Mouse (Mus musculus): ENCODE results near the gene Spata2l. TPM values are rescaled to one million over a fixed set of nuclear protein-coding genes. Genes with fewer than 3 reads are reported as not detected.
A peak's percentile ranks its signal among the peaks of the same experiment; 100 is the strongest.
"Not testable (repeated sequence)": the region's sequence is repeated elsewhere in the genome, so short reads cannot be mapped to it uniquely, and the experiment has no call there.

Gene Spata2l
- 1.5 and 3.9 TPM in 2 replicates for total RNA-seq (2014; fragmentation: Nextera tagmentation)
- total RNA-seq (2017), result 1.0 and 4.3 TPM in 2 replicates

- ATAC-seq (replicated peaks; ENCODE audit: poor library complexity, severe bottlenecking), result peak; percentile 94
These were observed at the start of gene Spata2l for GRCm38 (mm10) chr8:123235520-123236497. TSS of gene Spata2l (minus strand) at chr8:123236233.

DNA sequence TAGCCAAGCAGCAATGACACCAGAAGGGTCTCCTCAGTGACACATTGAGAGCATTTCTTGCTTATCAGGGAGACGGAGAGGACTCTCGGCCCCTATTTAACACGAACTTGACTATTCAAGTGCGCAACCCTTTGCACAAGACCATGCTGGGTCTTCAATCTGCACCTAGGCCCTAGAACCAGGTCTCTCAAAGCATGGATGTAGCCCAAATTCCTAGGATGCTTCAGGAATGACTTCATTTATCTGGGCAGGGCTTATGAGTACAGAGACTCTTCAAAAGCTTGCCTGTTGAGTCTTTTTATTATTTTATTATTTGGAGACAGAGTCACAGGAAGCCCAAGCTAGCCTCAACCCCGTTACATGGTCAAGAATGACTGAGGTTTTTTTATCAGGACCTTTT, 48.5 kb upstream of the Spata2l start:
- ATAC-seq (replicated peaks; ENCODE audit: poor library complexity, severe bottlenecking), result no peak

- no peak for ATAC-seq (replicated peaks; ENCODE audit: poor library complexity, severe bottlenecking)
These were observed 48.0 kb upstream of the Spata2l start for GRCm38 (mm10) chr8:123283991-123284390.

- ATAC-seq (replicated peaks; ENCODE audit: poor library complexity, severe bottlenecking), result not testable (repeated sequence)
These were observed 47.0 kb upstream of the Spata2l start for GRCm38 (mm10) chr8:123282994-123283393.

GRCm38 (mm10) chr8:123280302-123281094, 44.5 kb upstream of the Spata2l start:
- peak; percentile 89 for ATAC-seq (replicated peaks; ENCODE audit: poor library complexity, severe bottlenecking)

- peak; percentile 63 for ATAC-seq (replicated peaks; ENCODE audit: poor library complexity, severe bottlenecking)
These were observed 43.8 kb upstream of the Spata2l start for GRCm38 (mm10) chr8:123279828-123280227.

GRCm38 (mm10) chr8:123278445-123278844, 42.4 kb upstream of the Spata2l start:
- ATAC-seq (replicated peaks; ENCODE audit: poor library complexity, severe bottlenecking), result no peak

DNA sequence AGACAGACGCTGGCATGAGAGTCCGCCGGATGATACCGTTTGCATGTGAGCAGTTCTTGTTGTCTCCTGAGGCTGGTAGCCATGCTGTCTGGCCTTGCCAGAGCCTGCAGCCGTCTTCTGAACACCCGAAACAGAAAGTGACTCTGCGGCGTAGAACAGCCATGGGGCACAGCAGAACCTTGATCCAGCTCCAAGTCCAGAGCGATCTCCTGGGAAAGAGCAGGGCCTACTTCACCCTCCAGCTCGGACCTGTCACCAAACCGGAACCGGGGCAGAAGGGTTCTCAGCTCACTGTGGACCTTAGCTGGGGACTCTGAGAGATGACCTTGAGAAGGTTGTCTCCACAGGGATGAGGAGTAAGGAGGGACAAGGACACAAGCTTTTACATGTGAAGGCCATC, 39.1 kb upstream of the Spata2l start:
- no peak for ATAC-seq (replicated peaks; ENCODE audit: poor library complexity, severe bottlenecking)

- no peak for ATAC-seq (replicated peaks; ENCODE audit: poor library complexity, severe bottlenecking)
These were observed 38.4 kb upstream of the Spata2l start for GRCm38 (mm10) chr8:123274447-123274846.

DNA sequence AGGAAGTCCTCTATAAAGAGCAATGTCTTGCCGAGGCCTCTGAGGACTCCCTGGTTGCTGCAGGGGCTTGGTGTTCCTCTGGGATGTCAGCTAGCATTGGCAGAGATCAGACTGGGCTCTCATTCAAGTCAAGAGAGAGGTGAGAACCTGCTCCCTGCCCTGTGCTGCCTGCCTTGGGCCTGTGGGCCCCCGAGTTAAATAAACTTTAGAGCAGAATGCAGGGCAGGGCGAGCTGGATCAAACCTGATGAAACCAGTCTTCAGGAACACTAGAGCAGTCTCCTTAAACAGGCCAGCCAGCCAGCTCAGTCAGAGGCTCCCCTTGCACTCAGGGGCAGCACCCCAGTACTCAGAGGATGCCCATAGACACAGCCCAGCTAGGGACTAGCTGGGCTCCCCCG, 35.9 kb upstream of the Spata2l start:
- ATAC-seq (replicated peaks; ENCODE audit: poor library complexity, severe bottlenecking), result no peak

DNA sequence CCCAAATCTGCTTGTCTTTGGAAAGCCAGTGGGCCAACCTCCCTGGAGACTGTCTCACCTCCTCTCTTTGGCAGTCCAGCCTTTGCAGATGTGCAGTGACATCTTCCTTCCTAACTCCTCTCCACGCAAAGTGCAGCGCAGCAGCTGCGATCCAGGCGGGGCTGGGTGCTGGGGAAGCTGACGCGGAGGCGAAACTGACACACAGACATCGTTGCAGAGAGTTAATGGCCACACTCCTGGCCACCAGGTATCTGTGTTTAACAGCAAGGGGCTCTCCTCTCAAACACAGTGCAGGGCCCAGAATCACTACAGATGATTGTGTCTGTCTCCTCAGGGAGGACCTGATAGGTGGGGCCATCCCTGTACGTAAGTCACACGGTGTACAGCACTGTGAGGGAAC, 35.1 kb upstream of the Spata2l start:
- ATAC-seq (replicated peaks; ENCODE audit: poor library complexity, severe bottlenecking), result no peak

GRCm38 (mm10) chr8:123267926-123268656, 32.1 kb upstream of the Spata2l start:
- no peak for ATAC-seq (replicated peaks; ENCODE audit: poor library complexity, severe bottlenecking)

GRCm38 (mm10) chr8:123257593-123257992, 21.6 kb upstream of the Spata2l start:
- ATAC-seq (replicated peaks; ENCODE audit: poor library complexity, severe bottlenecking), result not testable (repeated sequence)

DNA sequence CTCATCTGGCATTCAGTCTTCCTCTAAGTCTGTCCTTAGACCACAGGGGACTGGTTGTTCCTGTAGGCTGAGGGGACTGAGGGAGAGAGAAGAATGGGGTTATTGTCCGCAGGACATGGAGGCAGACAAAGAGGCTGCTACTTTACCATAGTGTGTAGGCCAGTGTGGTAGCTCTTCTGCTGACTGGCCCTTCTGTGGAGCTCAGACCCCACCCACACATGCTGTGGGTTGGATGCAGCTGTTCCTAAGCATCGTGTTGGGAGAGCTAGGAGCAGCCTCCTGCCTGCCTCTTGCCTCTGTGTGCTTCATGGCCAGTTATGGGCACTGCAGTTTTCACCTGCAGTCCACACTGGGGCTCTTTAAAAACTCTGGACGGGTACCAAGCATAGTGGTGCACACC, 21.1 kb upstream of the Spata2l start:
- ATAC-seq (replicated peaks; ENCODE audit: poor library complexity, severe bottlenecking), result no peak

DNA sequence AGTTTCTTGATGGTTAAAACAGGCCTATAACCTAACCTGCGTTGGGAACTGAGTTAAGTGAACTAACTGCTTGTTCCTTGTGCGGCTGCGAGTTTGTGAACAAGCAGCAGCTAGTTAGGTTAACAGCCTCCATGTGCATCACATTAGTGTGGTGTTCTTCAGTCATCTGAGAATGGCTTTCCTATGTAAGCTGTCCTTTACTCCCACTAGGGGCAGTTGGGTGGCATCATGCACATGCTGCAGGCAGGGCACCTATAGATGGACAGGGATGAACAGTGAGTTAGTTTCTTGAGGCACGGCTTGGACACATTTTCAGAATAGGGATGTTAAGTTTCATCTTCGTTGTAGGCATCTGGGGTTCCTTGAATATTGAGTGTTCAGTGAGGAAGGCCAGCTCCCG, 19.1 kb upstream of the Spata2l start:
- ATAC-seq (replicated peaks; ENCODE audit: poor library complexity, severe bottlenecking), result no peak

DNA sequence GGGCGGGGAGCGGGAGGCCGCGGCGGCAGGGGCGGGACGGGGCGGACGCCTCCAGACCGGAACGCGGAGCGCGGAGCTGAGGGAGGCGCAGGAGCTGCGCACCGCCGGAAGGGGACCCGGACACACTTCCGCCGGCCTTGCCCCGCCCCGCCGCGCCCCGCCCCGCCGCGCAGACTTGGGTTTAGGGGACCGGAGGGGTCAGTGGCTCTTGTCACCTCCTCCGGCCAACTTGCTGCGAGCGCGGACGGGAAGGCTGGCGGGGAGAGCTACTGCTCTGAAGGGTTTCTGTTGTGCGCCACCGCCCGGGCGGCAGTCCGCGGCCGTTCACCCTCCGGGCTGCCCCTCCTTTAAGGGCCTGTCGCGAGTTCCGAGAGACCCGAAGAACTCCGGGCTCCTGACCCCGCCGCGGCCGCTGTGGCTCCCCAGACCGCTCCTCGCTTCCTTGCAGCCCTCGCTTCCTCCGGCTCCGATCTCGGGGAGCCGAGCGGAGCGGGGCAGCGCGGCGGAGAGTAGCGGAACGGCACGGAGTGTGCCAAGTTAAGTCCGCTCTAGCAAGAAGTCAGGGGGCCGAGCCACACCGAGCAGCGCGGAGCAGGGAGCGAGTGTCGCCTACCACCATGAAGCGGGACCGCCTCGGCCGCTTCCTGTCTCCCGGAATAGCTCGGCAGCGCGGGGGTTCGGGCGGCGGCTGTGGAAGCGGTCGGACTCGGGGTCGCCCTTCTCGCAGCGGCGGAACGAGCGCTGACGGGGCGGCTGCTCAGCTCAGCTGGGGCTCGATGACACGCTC, 18.3 kb upstream of the Spata2l start, which contains the start of the genes Zfp276 and Vps9d1:
Gene Zfp276, plus strand, starts transcription at position 97 of the 787 bp plus-strand sequence.
Gene Vps9d1, minus strand, starts transcription at position 250 of the 787 bp plus-strand sequence.
- peak; percentile 85 for ATAC-seq (replicated peaks; ENCODE audit: poor library complexity, severe bottlenecking)

GRCm38 (mm10) chr8:123253451-123254098, 17.5 kb upstream of the Spata2l start:
- ATAC-seq (replicated peaks; ENCODE audit: poor library complexity, severe bottlenecking), result no peak

DNA sequence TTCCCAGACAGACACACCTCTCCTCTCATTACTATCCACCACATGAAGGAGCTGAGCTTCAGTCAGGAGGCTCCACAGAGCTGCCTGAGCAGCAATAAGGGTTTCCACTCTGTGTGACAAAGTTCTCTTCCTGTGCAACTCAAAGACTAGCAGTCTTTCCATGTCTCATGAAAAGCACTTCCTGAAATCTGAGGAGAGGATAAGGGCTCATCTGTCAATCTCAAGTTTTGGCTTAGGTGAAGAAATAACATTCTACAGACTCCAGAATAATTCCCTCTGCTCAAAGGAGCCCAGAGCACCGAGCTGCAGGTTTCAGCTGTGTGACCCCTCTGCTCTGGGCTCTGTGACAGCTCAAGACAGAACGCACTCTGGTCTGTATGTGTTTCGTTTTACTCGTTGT, 16.9 kb upstream of the Spata2l start:
- peak; percentile 28; the same call in 1 of the 2 replicates for ATAC-seq (replicated peaks; ENCODE audit: poor library complexity, severe bottlenecking)

DNA sequence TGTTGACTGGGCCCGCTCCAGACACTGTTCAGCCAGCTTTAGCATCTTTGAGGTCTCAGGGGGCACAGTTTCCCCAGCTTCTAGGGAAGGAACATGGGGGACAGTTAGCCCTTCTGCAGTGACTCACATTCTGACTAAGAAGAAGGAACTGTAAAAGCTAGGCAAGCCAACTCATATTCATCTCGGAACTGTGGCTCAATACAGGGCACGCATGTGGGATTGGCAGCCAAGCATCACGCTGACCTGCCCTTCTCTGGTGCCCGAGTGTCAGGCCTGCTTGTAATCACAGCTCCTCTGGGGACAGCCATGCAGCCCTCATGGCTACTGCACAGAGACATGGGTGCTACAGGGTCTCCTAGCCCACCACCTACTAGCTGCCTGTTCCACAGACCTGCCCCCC, 14.9 kb upstream of the Spata2l start:
- no peak for ATAC-seq (replicated peaks; ENCODE audit: poor library complexity, severe bottlenecking)

All from granulocyte monocyte progenitor cell, adult 5-6 weeks (primary cell).